Mouse (Mus musculus) ovary, postnatal 36 days (tissue): ENCODE results near the gene Nfatc4.

Experiments used
- DNase-seq: peaks from one replicate; pipeline ENCODE4 v3.0.0; 2022; ENCODE audit warnings: low spot score, mixed read lengths

Gene Nfatc4

DNA sequence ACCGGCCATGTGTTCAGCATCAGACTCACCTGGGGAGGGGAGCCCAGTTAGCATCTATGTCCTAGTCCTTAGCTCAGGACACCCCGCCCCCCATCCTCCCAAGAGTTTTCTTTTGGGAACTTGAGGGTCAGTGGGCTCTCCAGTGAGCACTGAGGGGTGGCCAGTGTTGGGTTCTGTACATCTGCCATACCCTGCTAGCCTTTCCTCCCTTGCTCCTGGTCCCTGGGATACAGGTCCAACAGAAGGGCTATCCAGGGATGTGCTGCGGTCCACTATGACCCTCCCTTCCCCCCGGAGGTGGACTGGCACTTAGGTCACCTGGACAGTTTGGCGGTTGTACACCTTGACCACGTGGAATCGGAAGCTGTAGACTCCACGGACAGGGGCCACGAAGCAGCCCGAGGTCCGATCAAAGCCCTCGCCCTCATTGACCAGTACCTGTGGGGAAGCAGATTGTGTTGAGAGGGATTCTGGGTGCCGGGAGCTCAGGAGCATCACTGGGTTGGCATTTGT lies 60.3 kb downstream of the Nfatc4 start:
- no peak for DNase-seq
